ENCODE assay signal across 9 mouse cellular contexts in the genomic region with DNA sequence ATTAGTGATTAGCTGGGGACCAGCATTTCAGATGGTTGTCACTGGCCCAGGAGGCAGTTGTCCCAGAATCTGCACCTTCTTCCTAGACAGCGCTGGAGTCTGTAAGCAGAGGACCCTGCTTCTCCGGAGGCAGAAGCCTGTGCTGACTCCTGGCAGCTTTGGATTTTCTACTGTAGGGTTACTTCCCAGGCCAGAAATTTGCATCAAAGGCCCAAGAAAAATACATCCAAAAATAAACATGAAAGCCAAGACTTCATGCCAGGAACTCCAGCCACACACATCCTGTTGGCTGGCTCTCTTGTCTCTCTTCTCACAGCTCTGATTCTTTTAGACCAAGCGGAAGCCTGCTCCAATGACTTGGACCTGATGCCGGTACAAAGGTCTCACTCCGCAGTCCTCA.
DNase-seq lines count a peak whose midpoint lies in the region; ATAC-seq and TF ChIP-seq lines count a peak whose summit lies in the region.
"Had no signal": no experiment of that assay in that cellular context is flagged by ENCODE, and none has a peak within 500 bp of the region (broad histone marks: within the 10 kb centered on the region; RNA-seq: fewer than 3 reads in every experiment).

No protein-coding gene starts in this region.

- H3K4me2 ChIP-seq in forebrain, postnatal 0 days (ENCODE audit: low read depth) = no peak overlapping the region
- no peak overlapping the region for H3K4me2 ChIP-seq in forebrain, embryonic 11.5 days (ENCODE audit: low read depth, low read length, severe bottlenecking)
- peak overlapping the region; percentile 66 for H3K4me2 ChIP-seq in heart, embryonic 15.5 days
- H3K4me2 ChIP-seq in midbrain, embryonic 13.5 days (replicated peaks) = no peak overlapping the region

- no peaks in the 10 kb centered on the region for H3K4me1 ChIP-seq in forebrain, postnatal 0 days (ENCODE audit: insufficient read depth)
- H3K4me1 ChIP-seq in forebrain, embryonic 11.5 days (replicated peaks; ENCODE audit: control insufficient read depth, insufficient read depth, low read length) = no peaks in the 10 kb centered on the region; the same call in 1 of the 2 replicates
- H3K4me1 ChIP-seq in heart, embryonic 15.5 days (replicated peaks) = peaks cover 24% of the 10 kb centered on the region
- H3K4me1 ChIP-seq in midbrain, embryonic 13.5 days (replicated peaks) = peaks cover 9% of the 10 kb centered on the region; the same call in 1 of the 2 replicates

- no peak for DNase-seq in forebrain, postnatal 0 days
- DNase-seq in forebrain, embryonic 11.5 days (ENCODE audit: low spot score) = no peak
- peak; percentile 62 for DNase-seq in brain, adult 2 months (ENCODE audit: low read depth, low spot score)
- peak; percentile 53 to 71 for DNase-seq in kidney, postnatal 25 days
- no peak for DNase-seq in urinary bladder, postnatal 25 days (ENCODE audit: low spot score)
- DNase-seq in left cerebral cortex, adult 9 months (ENCODE audit: low spot score in 2 of 2) = no peak

- H3K9me3 ChIP-seq in forebrain, postnatal 0 days (ENCODE audit: low read length) = no peaks in the 10 kb centered on the region
- no peaks in the 10 kb centered on the region for H3K9me3 ChIP-seq in forebrain, embryonic 11.5 days (ENCODE audit: control insufficient read depth, low read length)
- H3K9me3 ChIP-seq in heart, embryonic 15.5 days (replicated peaks) = no peaks in the 10 kb centered on the region
- no peaks in the 10 kb centered on the region for H3K9me3 ChIP-seq in midbrain, embryonic 13.5 days

- TF ChIP-seq CTCF in forebrain, postnatal 0 days (IDR thresholded peaks at IDR 0.05; ENCODE audit: low read depth) = no peak

- no peak overlapping the region for H3K4me3 ChIP-seq in forebrain, postnatal 0 days (ENCODE audit: low read depth, low read length)
- H3K4me3 ChIP-seq in forebrain, embryonic 11.5 days (ENCODE audit: low read depth, low read length) = no peak overlapping the region
- H3K4me3 ChIP-seq in heart, embryonic 15.5 days = peak overlapping the region; percentile 46
- no peak overlapping the region for H3K4me3 ChIP-seq in midbrain, embryonic 13.5 days (replicated peaks)

- H3K27me3 ChIP-seq in forebrain, postnatal 0 days (ENCODE audit: insufficient read depth, low read length) = no peaks in the 10 kb centered on the region
- H3K27me3 ChIP-seq in forebrain, embryonic 11.5 days (ENCODE audit: control insufficient read depth, insufficient read depth, low read length) = no peaks in the 10 kb centered on the region
- no peaks in the 10 kb centered on the region for H3K27me3 ChIP-seq in heart, embryonic 15.5 days
- H3K27me3 ChIP-seq in midbrain, embryonic 13.5 days = peaks cover 2% of the 10 kb centered on the region; the same call in 1 of the 2 replicates

- H3K9ac ChIP-seq in forebrain, postnatal 0 days = no peak overlapping the region
- H3K9ac ChIP-seq in forebrain, embryonic 11.5 days (ENCODE audit: low read length) = no peak overlapping the region
- peak overlapping the region; percentile 41 for H3K9ac ChIP-seq in heart, embryonic 15.5 days
- H3K9ac ChIP-seq in midbrain, embryonic 13.5 days (replicated peaks) = no peak overlapping the region

- 69% methylated on average over 5 of the region's 5 CpGs for WGBS in forebrain, postnatal 0 days
- WGBS in forebrain, embryonic 11.5 days = 93% methylated on average over 5 of the region's 5 CpGs
- WGBS in heart, embryonic 15.5 days = 31% methylated on average over 5 of the region's 5 CpGs
- WGBS in midbrain, embryonic 13.5 days = 85% methylated on average over 5 of the region's 5 CpGs

- peak overlapping the region; percentile 40; the same call in 1 of the 2 replicates for H3K27ac ChIP-seq in forebrain, postnatal 0 days (ENCODE audit: low read depth, low read length)
- no peak overlapping the region for H3K27ac ChIP-seq in forebrain, embryonic 11.5 days (ENCODE audit: low read depth, low read length)
- peak overlapping the region; percentile 68 for H3K27ac ChIP-seq in heart, embryonic 15.5 days
- no peak overlapping the region for H3K27ac ChIP-seq in midbrain, embryonic 13.5 days

- no peaks in the 10 kb centered on the region for H3K36me3 ChIP-seq in forebrain, postnatal 0 days (ENCODE audit: insufficient read depth)
- no peaks in the 10 kb centered on the region for H3K36me3 ChIP-seq in forebrain, embryonic 11.5 days (ENCODE audit: control insufficient read depth, insufficient read depth, low read length)
- H3K36me3 ChIP-seq in heart, embryonic 15.5 days = no peaks in the 10 kb centered on the region
- H3K36me3 ChIP-seq in midbrain, embryonic 13.5 days = no peaks in the 10 kb centered on the region

- ATAC-seq in forebrain, postnatal 0 days = no peak
- ATAC-seq in forebrain, embryonic 11.5 days (replicated peaks; ENCODE audit: low FRiP score) = no peak
- peak; percentile 84 for ATAC-seq in heart, embryonic 15.5 days (replicated peaks; ENCODE audit: insufficient number of reproducible peaks, insufficient read depth, low FRiP score, low read depth)
- no peak for ATAC-seq in midbrain, embryonic 13.5 days
- ATAC-seq: hindbrain, embryonic 16.5 days had no signal

Comparison
In these comparisons a context has a peak if more than half of its experiments do, and no peak if none do; other contexts are left out.
1. H3K27ac ChIP-seq: peak in forebrain, postnatal 0 days (single experiment) and heart, embryonic 15.5 days (single experiment); none in forebrain, embryonic 11.5 days (single experiment) and midbrain, embryonic 13.5 days (single experiment).
2. DNase-seq: peak in brain, adult 2 months (single experiment) and kidney, postnatal 25 days (2 of 2); none in forebrain, postnatal 0 days (single experiment), forebrain, embryonic 11.5 days (single experiment), urinary bladder, postnatal 25 days (single experiment) and left cerebral cortex, adult 9 months (0 of 2).